In genomic region chr13:23435241-23435640, GRCm38 (mm10) we compare ENCODE assay signal across 10 mouse cellular contexts. TPM values are rescaled to one million over a fixed set of nuclear protein-coding genes. Genes with fewer than 3 reads are reported as not detected.
DNase-seq lines count a peak whose midpoint lies in the region; ATAC-seq and TF ChIP-seq lines count a peak whose summit lies in the region.
"Had no signal": no experiment of that assay in that cellular context is flagged by ENCODE, and none has a peak within 500 bp of the region (broad histone marks: within the 10 kb centered on the region; RNA-seq: fewer than 3 reads in every experiment).

No protein-coding gene starts in this region.

- H3ac ChIP-seq in myocyte (ENCODE audit: control insufficient read depth, insufficient read length) = no peak overlapping the region

- 16% methylated on average over 4 of the region's 4 CpGs for WGBS in embryonic facial prominence, embryonic 14.5 days
- 24% methylated on average over 4 of the region's 4 CpGs for WGBS in intestine, embryonic 16.5 days

- no peaks in the 10 kb centered on the region for H3K79me2 ChIP-seq in myocyte (ENCODE audit: control insufficient read depth, insufficient read depth)

- H3K27ac ChIP-seq in layer of hippocampus, adult 2 months = no peak overlapping the region
- no peak overlapping the region for H3K27ac ChIP-seq in embryonic facial prominence, embryonic 14.5 days (replicated peaks; ENCODE audit: low read depth, low read length)
- no peak overlapping the region for H3K27ac ChIP-seq in intestine, embryonic 16.5 days (ENCODE audit: low read length)

- no peak for TF ChIP-seq CTCF in layer of hippocampus, adult 2 months (conservative IDR thresholded peaks at IDR 0.05)

- no peak for ATAC-seq in embryonic facial prominence, embryonic 14.5 days (ENCODE audit: low read depth)
- ATAC-seq in intestine, embryonic 16.5 days = no peak

- H3K4me3 ChIP-seq in layer of hippocampus, adult 2 months = peak overlapping the region; percentile 56
- H3K4me3 ChIP-seq in embryonic facial prominence, embryonic 14.5 days (ENCODE audit: low read depth, low read length) = peak overlapping the region; percentile 48
- H3K4me3 ChIP-seq in intestine, embryonic 16.5 days (ENCODE audit: low read length) = peak overlapping the region; percentile 58
- H3K4me3 ChIP-seq in myocyte = peak overlapping the region; percentile 35

- no peak for DNase-seq in layer of hippocampus, adult 2 months (ENCODE audit: low spot score in 2 of 2)
- no peak for DNase-seq in layer of hippocampus, adult 9-10 months (ENCODE audit: low spot score)
- DNase-seq in embryonic facial prominence, embryonic 14.5 days (ENCODE audit: low spot score) = no peak
- DNase-seq in adrenal gland, postnatal 4 days (ENCODE audit: low spot score in 2 of 2) = no peak
- no peak for DNase-seq in left cerebral cortex, postnatal 10 days (ENCODE audit: extremely low spot score in 1 of 2, low spot score in 2 of 2)
- DNase-seq in adrenal gland, postnatal 25 days = no peak
- DNase-seq: cerebellum, postnatal 36 days had no signal

- no peaks in the 10 kb centered on the region for H3K27me3 ChIP-seq in embryonic facial prominence, embryonic 14.5 days (replicated peaks; ENCODE audit: control insufficient read depth, insufficient read depth, low read length)
- H3K27me3 ChIP-seq in intestine, embryonic 16.5 days (replicated peaks; ENCODE audit: control insufficient read depth, insufficient read depth, low read length) = no peaks in the 10 kb centered on the region
- H3K27me3 ChIP-seq in myocyte (ENCODE audit: control insufficient read depth, insufficient read depth, insufficient read length) = no peaks in the 10 kb centered on the region

- H3K9ac ChIP-seq in embryonic facial prominence, embryonic 14.5 days (ENCODE audit: low read depth, low read length) = peak overlapping the region; percentile 61
- H3K9ac ChIP-seq in intestine, embryonic 16.5 days (ENCODE audit: low read depth, low read length) = peak overlapping the region; percentile 62

- peaks cover 5% of the 10 kb centered on the region; the same call in 1 of the 2 replicates for H3K4me1 ChIP-seq in embryonic facial prominence, embryonic 14.5 days (ENCODE audit: control insufficient read depth, insufficient read depth, low read length)
- peaks cover 8% of the 10 kb centered on the region; the same call in 1 of the 2 replicates for H3K4me1 ChIP-seq in intestine, embryonic 16.5 days (ENCODE audit: control insufficient read depth, insufficient read depth, low read length)

- no peak for TF ChIP-seq POLR2A in myocyte (IDR thresholded peaks at IDR 0.05; ENCODE audit: insufficient read length, low read depth)

- no peaks in the 10 kb centered on the region for H3K36me3 ChIP-seq in embryonic facial prominence, embryonic 14.5 days (ENCODE audit: control insufficient read depth, insufficient read depth, low read length)
- H3K36me3 ChIP-seq in intestine, embryonic 16.5 days (ENCODE audit: control insufficient read depth, insufficient read depth, low read length) = no peaks in the 10 kb centered on the region
- H3K36me3 ChIP-seq in myocyte (ENCODE audit: control insufficient read depth, insufficient read depth) = no peaks in the 10 kb centered on the region

- no peaks in the 10 kb centered on the region for H3K9me3 ChIP-seq in embryonic facial prominence, embryonic 14.5 days (ENCODE audit: control insufficient read depth, low read length)
- H3K9me3 ChIP-seq in intestine, embryonic 16.5 days (ENCODE audit: control insufficient read depth, low read length) = no peaks in the 10 kb centered on the region

- intact Hi-C loops in left cerebral cortex, postnatal 10 days (cut with DNase I) = loop anchor here (10.0 kb wide), 2 partner anchors 1410 to 1720 kb away; partner anchors contain the start of genes Hist1h2ai, Hist1h2bl and Hist1h3h

- H3K4me2 ChIP-seq in embryonic facial prominence, embryonic 14.5 days (ENCODE audit: low read depth, low read length) = peak overlapping the region; percentile 66
- H3K4me2 ChIP-seq in intestine, embryonic 16.5 days (ENCODE audit: low read depth, low read length) = peak overlapping the region; percentile 71
- H3K4me2 ChIP-seq in myocyte (ENCODE audit: low read depth) = peak overlapping the region; percentile 89

TF ChIP-seq in myocyte, 11 proteins besides CTCF, POLR2A, EP300 and RAD21:
- TF ChIP-seq SRF (IDR thresholded peaks at IDR 0.05; ENCODE audit: control insufficient read depth, insufficient read length, low read depth) (no peak), CEBPB (IDR thresholded peaks at IDR 0.05; ENCODE audit: insufficient read depth, poor library complexity, severe bottlenecking) (no peak), MAX (IDR thresholded peaks at IDR 0.05; ENCODE audit: low read depth) (no peak), MYOD1 (IDR thresholded peaks at IDR 0.05; ENCODE audit: control insufficient read depth in 1 of 3, insufficient read length in 2 of 3, low read depth in 2 of 3) (no peak), TCF3 (IDR thresholded peaks at IDR 0.05; ENCODE audit: insufficient read length, low read depth) (no peak), REST (IDR thresholded peaks at IDR 0.05; ENCODE audit: insufficient read depth, insufficient read length) (no peak), TCF12 (IDR thresholded peaks at IDR 0.05; ENCODE audit: insufficient read depth, poor library complexity, severe bottlenecking) (no peak), USF1 (IDR thresholded peaks at IDR 0.05; ENCODE audit: low read depth) (no peak), MYOG (IDR thresholded peaks at IDR 0.05; ENCODE audit: control insufficient read depth in 1 of 3, insufficient read depth in 1 of 3, insufficient read length in 2 of 3, low read depth in 2 of 3) (no peak), POLR2AphosphoS2 (IDR thresholded peaks at IDR 0.05; ENCODE audit: insufficient read length, low read depth) (no peak)
TF ChIP-seq in myocyte: peak in this region for 0.

RNA-seq across cellular contexts. Expression of gene Abt1, which starts 11.6 kb away (rescaled TPM):
- 1 to 10 TPM; 7.8 to 9.7 TPM for total RNA-seq in layer of hippocampus, adult 2 months (2021)
- polyA plus RNA-seq in embryonic facial prominence, embryonic 14.5 days (2014; fragmentation: Nextera tagmentation; extraction: Ambion mirVana) = 10.3 and 11.6 TPM in 2 replicates
- 10.2 and 11.2 TPM in 2 replicates for polyA plus RNA-seq in intestine, embryonic 16.5 days (2015; fragmentation: Nextera tagmentation; extraction: Ambion mirVana)
- 7.4 TPM for polyA plus RNA-seq in myocyte (2012; fragmentation: generic; extraction: Trizol)
- total RNA-seq in adrenal gland, postnatal 4 days (2021) = 1 to 10 TPM; 7.9 to 8.9 TPM
- 1 to 10 TPM; 6.3 to 6.5 TPM for total RNA-seq in left cerebral cortex, postnatal 10 days (2021)
- 6.4 and 6.9 TPM in 2 replicates for total RNA-seq in adrenal gland, postnatal 25 days (2021)

RNA-seq across cellular contexts. Expression of gene Btn1a1, which starts 30.5 kb away (rescaled TPM):
- total RNA-seq in layer of hippocampus, adult 2 months (2021) = not detected
- 0.18 TPM in 1 of 2 replicates, not detected in the other for polyA plus RNA-seq in embryonic facial prominence, embryonic 14.5 days (2014; fragmentation: Nextera tagmentation; extraction: Ambion mirVana)
- polyA plus RNA-seq in intestine, embryonic 16.5 days (2015; fragmentation: Nextera tagmentation; extraction: Ambion mirVana) = 0.07 and 0.11 TPM in 2 replicates
- 0.02 TPM for polyA plus RNA-seq in myocyte (2012; fragmentation: generic; extraction: Trizol)
- under 1 TPM; 0.20 to 0.87 TPM for total RNA-seq in adrenal gland, postnatal 4 days (2021)
- total RNA-seq in left cerebral cortex, postnatal 10 days (2021) = not detected
- not detected in 2 replicates for total RNA-seq in adrenal gland, postnatal 25 days (2021)
- total RNA-seq: layer of hippocampus, postnatal 14 days had no signal

RNA-seq across cellular contexts. Expression of gene Btn2a2, which starts 53.4 kb away (rescaled TPM):
- total RNA-seq in layer of hippocampus, adult 2 months (2021) = under 1 TPM; 0.49 to 0.52 TPM
- 0.40 and 0.51 TPM in 2 replicates for polyA plus RNA-seq in embryonic facial prominence, embryonic 14.5 days (2014; fragmentation: Nextera tagmentation; extraction: Ambion mirVana)
- 0.12 TPM in 2 replicates for polyA plus RNA-seq in intestine, embryonic 16.5 days (2015; fragmentation: Nextera tagmentation; extraction: Ambion mirVana)
- 0.20 TPM for polyA plus RNA-seq in myocyte (2012; fragmentation: generic; extraction: Trizol)
- under 1 TPM in 1 of 2 experiments, not detected in 1; 0.17 TPM for total RNA-seq in adrenal gland, postnatal 4 days (2021)
- under 1 TPM; 0.75 to 0.88 TPM for total RNA-seq in left cerebral cortex, postnatal 10 days (2021)
- not detected in 2 replicates for total RNA-seq in adrenal gland, postnatal 25 days (2021)
